Mouse (Mus musculus): ENCODE data around the gene Ppm1l. TPM values are rescaled to one million over a fixed set of nuclear protein-coding genes. Genes with fewer than 3 reads are reported as not detected.
A peak's percentile ranks its signal among the peaks of the same experiment; 100 is the strongest.

Ppm1l gene
- polyA plus RNA-seq, 1 experiment from 2014 or later, result 23.8 TPM

DNA sequence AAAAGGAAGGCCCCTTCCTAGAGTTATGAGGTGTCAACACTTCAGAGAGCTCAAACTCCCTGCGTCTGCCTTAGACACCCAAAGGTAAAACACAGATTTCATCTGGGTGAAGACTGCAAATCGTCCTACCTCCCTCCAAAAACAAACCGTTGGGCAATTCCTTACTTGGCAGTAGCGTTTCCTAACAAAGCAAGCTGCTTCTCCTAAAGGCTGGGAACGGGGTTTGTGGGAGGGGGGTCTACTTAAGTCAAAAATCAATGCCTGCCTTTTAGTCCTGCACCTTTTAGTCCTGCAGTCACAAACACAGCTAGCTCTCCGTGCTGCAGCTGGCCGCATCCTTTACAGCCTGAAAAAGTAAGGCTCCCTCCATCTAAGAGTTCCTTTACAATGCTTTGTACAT, 281.2 kb downstream of the Ppm1l start:
- Histone ChIP-seq H3K4me1 (peaks cover 14% of the 10 kb centered on the region; the same call in 1 of the 2 replicates), H3K4me3 (peak overlapping the region; percentile 76), H3K27ac (replicated peaks) (0 out of 2 replicates have a peak overlapping the region, but pooled peaks have one; percentile 60), H3K27me3 (no peaks in the 10 kb centered on the region), H3K9ac (replicated peaks) (peak overlapping the region; percentile 82), H3K36me3 (no peaks in the 10 kb centered on the region), H3K9me3 (no peaks in the 10 kb centered on the region), H3K4me2 (replicated peaks) (peak overlapping the region; percentile 73)
- ATAC-seq (ENCODE audit: low FRiP score, low read depth), result peak; percentile 13; the same call in 1 of the 2 replicates
- 5% methylated on average over 7 of the region's 7 CpGs for WGBS

DNA sequence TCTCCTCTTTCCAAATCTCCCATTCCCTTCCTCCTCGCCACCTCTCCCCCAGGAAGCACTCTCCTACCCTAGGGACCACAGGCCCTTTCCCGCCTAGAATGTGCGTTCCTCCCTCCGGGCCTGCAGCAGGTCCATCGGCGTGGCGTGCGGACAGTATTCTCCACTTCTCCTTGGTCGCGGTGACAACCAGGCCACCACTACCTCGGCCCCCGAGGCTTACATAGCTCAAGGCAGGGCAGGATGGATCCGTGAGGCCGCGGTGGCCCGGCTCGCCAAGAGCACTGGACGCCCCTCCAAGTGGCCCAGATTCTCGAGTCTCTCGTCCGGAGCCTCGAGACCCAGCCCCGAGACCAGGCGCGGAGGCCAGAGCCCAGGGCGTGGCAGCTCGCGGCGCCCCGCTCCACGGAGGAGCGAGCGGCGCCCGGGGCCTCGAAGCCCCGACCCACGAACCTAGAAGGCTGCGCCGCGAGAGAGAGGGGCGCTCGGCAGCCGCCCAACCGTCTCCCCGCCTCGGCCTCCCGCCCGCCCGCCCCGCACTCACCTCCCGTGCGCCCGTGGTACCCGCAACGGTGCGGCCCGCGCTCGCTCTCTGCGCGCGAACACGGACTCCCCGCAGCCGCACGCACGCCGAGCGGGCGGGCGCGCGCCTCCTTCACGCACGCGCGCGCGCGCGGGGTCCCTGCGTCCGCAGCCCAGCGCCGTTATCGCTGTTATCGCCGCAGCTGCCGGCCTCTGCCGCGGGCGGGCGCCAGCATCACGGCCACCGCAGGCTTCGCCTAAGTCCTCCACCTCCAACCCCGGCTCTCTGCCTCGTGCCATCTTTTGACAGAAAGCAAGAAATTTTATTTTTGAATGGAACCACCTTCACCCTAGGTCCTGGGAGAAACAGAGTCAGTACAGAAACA, 281.9 kb downstream of the Ppm1l start, which contains the start of gene B3galnt1:
Gene B3galnt1, minus strand, starts transcription at position 700 of the 905 bp plus-strand sequence.
- H3K27ac ChIP-seq (replicated peaks), result peak within 1 kb of the TSS; percentile 60
- peak; percentile 87 for ATAC-seq (ENCODE audit: low FRiP score, low read depth)
- under 1% methylated on average over 72 of the region's 99 CpGs for WGBS

DNA sequence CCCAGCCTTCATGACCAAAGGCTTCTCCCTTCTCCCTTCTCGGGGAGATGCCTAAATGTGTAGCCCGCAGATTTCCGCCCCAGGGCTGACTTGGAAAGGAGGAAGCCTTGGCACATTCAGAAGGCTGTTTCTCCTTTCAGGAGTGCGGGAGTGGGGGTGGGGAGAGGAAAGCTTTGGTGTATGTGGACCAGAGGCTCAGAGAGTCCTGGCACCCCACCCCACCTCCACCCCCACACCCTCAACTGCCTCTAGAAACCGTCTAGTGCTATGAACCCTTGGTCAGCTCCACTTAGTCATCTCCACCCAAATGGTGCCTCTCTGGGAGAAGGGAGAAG, 282.5 kb downstream of the Ppm1l start:
- peak overlapping the region; percentile 76 for H3K4me3 ChIP-seq
- 14% methylated on average over 5 of the region's 5 CpGs for WGBS
- peaks cover 14% of the 10 kb centered on the region; the same call in 1 of the 2 replicates for H3K4me1 ChIP-seq
- H3K27ac ChIP-seq (replicated peaks), result peak overlapping the region; percentile 60
- ATAC-seq (ENCODE audit: low FRiP score, low read depth), result no peak; the same call in none of the 2 replicates
- H3K36me3 ChIP-seq, result no peaks in the 10 kb centered on the region
- H3K9me3 ChIP-seq, result no peaks in the 10 kb centered on the region
- no peaks in the 10 kb centered on the region for H3K27me3 ChIP-seq
- H3K9ac ChIP-seq (replicated peaks), result peak overlapping the region; percentile 82
- peak overlapping the region; percentile 73 for H3K4me2 ChIP-seq (replicated peaks)

More for the DNA sequence above, 281.9 kb downstream of the Ppm1l start, which contains the start of gene B3galnt1:
- Histone ChIP-seq H3K27me3 (no peaks in the 10 kb centered on the region), H3K4me2 (replicated peaks) (peak within 1 kb of the TSS; percentile 73), H3K36me3 (no peaks in the 10 kb centered on the region), H3K4me3 (peak within 1 kb of the TSS; percentile 76), H3K4me1 (peaks cover 14% of the 10 kb centered on the region; the same call in 1 of the 2 replicates), H3K9ac (replicated peaks) (peak within 1 kb of the TSS; percentile 82), H3K9me3 (no peaks in the 10 kb centered on the region)

DNA sequence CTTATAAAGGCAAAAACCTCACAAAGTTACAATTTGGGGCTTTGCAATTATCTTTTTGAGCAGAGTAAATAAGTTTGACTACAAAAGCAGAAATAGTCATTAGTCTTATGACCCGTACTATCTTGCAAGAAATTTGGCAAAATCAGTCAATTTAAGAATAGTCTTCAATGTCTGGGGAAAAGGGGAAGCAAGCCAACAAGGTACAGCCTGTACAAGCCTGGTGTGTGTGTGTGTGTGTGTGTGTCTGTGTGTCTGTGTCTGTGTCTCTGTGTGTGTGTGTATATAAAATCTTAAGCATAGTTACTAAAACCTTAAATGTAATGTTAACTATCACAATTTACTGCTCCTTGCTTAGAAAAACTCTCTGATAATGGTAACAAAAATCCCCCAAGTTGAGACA, 290.3 kb downstream of the Ppm1l start:
- no peaks in the 10 kb centered on the region for H3K4me1 ChIP-seq
- H3K27me3 ChIP-seq, result no peaks in the 10 kb centered on the region
- no peak for ATAC-seq (ENCODE audit: low FRiP score, low read depth)
- H3K36me3 ChIP-seq, result no peaks in the 10 kb centered on the region
- H3K27ac ChIP-seq (replicated peaks), result no peak overlapping the region
- H3K4me3 ChIP-seq, result no peak overlapping the region
- H3K9ac ChIP-seq (replicated peaks), result no peak overlapping the region
- H3K9me3 ChIP-seq, result no peaks in the 10 kb centered on the region
- WGBS, result 89% methylated on average over 1 of the region's 1 CpGs
- no peak overlapping the region for H3K4me2 ChIP-seq (replicated peaks)

DNA sequence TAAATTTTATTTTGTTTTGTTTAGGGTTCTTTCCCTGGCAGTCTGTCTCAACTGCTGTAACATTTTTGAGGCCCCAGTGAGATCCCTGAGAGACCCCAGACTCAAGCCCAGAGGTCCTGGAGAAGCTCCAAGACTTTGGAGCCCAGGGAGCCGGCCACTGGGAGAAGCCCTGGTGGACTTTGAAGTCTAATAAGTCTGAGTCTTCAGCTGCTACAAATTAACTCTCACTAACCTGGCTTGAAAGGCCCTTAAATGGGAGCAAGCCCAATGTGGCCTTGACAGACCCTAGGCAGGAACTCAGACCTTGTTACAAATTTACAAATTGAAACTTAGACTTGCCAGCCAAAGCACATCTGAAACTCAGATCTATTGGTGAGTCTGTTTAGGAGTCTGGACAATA, 290.8 kb downstream of the Ppm1l start:
- no peaks in the 10 kb centered on the region for H3K36me3 ChIP-seq
- no peak overlapping the region for H3K4me2 ChIP-seq (replicated peaks)
- WGBS, result 51% methylated on average over 1 of the region's 1 CpGs
- no peaks in the 10 kb centered on the region for H3K27me3 ChIP-seq
- H3K4me1 ChIP-seq, result no peaks in the 10 kb centered on the region
- no peak overlapping the region for H3K4me3 ChIP-seq
- no peak overlapping the region for H3K9ac ChIP-seq (replicated peaks)
- no peak overlapping the region for H3K27ac ChIP-seq (replicated peaks)
- no peaks in the 10 kb centered on the region for H3K9me3 ChIP-seq
- ATAC-seq (ENCODE audit: low FRiP score, low read depth), result no peak

DNA sequence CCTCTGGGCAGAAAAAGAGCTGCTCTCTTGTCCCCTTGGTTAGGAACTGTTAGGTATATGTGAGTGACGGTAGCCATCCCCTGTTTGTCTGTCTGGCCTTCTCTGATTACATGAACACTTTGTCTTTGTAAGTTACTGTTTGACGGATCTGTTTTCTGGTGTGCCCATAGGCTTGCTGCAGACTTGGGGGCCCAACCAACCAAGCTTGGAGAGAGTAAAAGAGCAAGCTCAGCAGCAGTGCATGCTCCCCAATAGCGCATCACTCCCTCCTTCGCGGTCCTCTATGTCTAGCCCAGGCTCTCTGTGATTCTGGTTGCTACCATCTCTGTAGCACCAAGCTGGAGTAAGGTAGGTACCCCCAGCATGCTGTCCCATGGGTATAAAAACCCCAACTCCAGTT, 291.2 kb downstream of the Ppm1l start:
- Histone ChIP-seq H3K9ac (replicated peaks) (no peak overlapping the region), H3K4me3 (no peak overlapping the region), H3K27ac (replicated peaks) (no peak overlapping the region), H3K27me3 (no peaks in the 10 kb centered on the region), H3K9me3 (0 out of 2 replicates have a peak, but pooled peaks cover 3% of the 10 kb centered on the region), H3K4me1 (no peaks in the 10 kb centered on the region), H3K4me2 (replicated peaks) (no peak overlapping the region), H3K36me3 (no peaks in the 10 kb centered on the region)
- WGBS, result 93% methylated on average over 5 of the region's 5 CpGs
- no peak for ATAC-seq (ENCODE audit: low FRiP score, low read depth)

Other genes starting within 250 kb of the Ppm1l start
- 52.4 and 63.1 TPM in 2 replicates for gene Kpna4, start 189.7 kb upstream of the Ppm1l start, polyA plus RNA-seq (2016; fragmentation: Nextera tagmentation; extraction: Ambion mirVana)
- not detected in 2 replicates for gene Arl14, start 94.4 kb upstream of the Ppm1l start, polyA plus RNA-seq (2016; fragmentation: Nextera tagmentation; extraction: Ambion mirVana)